ENCODE assay signal across 9 mouse cellular contexts in genomic region chr4:123080791-123081190, GRCm38 (mm10). TPM values are rescaled to one million over a fixed set of nuclear protein-coding genes. Genes with fewer than 3 reads are reported as not detected.
DNase-seq lines count a peak whose midpoint lies in the region; ATAC-seq lines count a peak whose summit lies in the region.
"Had no signal": no experiment of that assay in that cellular context is flagged by ENCODE, and none has a peak within 500 bp of the region (broad histone marks: within the 10 kb centered on the region; RNA-seq: fewer than 3 reads in every experiment).

No protein-coding gene starts in this region.

- ATAC-seq in kidney, embryonic 16.5 days (ENCODE audit: low FRiP score, low TSS enrichment), result no peak
- ATAC-seq in erythroid progenitor cell, adult 5-6 weeks (replicated peaks; ENCODE audit: low FRiP score, poor library complexity, severe bottlenecking), result peak; percentile 79

- WGBS in kidney, embryonic 16.5 days, result 54% methylated on average over 13 of the region's 13 CpGs

- H3K4me1 ChIP-seq in kidney, embryonic 16.5 days (ENCODE audit: insufficient read depth, low read length), result peaks cover 5% of the 10 kb centered on the region

- no peaks in the 10 kb centered on the region for H3K27me3 ChIP-seq in kidney, embryonic 16.5 days (ENCODE audit: insufficient read depth, low read length)

- no peaks in the 10 kb centered on the region for H3K36me3 ChIP-seq in kidney, embryonic 16.5 days (ENCODE audit: insufficient read depth, low read length)

- H3K9ac ChIP-seq in kidney, embryonic 16.5 days (replicated peaks; ENCODE audit: low read length), result no peak overlapping the region

- no peak overlapping the region for H3K4me2 ChIP-seq in kidney, embryonic 16.5 days (replicated peaks; ENCODE audit: low read depth, low read length)

- peak; percentile 16 for DNase-seq in kidney, adult 9 months
- peak; percentile 76 for DNase-seq in lung, postnatal 25 days (ENCODE audit: low spot score)
- peak; percentile 10 for DNase-seq in telencephalon, adult 2 months (ENCODE audit: low read depth, low spot score)
- no peak for DNase-seq in gastrocnemius, adult 8-10 months (ENCODE audit: low spot score in 2 of 2)
- no peak for DNase-seq in thymus, postnatal 0 days (ENCODE audit: low spot score)
- no peak for DNase-seq in thymus, postnatal 36 days

- H3K9me3 ChIP-seq in kidney, embryonic 16.5 days (ENCODE audit: low read length), result peaks cover 4% of the 10 kb centered on the region; the same call in 1 of the 2 replicates

- H3K4me3 ChIP-seq in kidney, embryonic 16.5 days (ENCODE audit: low read length), result no peak overlapping the region
- H3K4me3 ChIP-seq: erythroblast, embryonic 14.5 days had no signal

- no peak overlapping the region for H3K27ac ChIP-seq in kidney, embryonic 16.5 days (ENCODE audit: low read length)

RNA-seq across cellular contexts. Expression of gene Bmp8b, which starts 24.2 kb away (rescaled TPM):
- polyA plus RNA-seq in kidney, embryonic 16.5 days (2015; fragmentation: Nextera tagmentation; extraction: Ambion mirVana), result 0.17 and 0.26 TPM in 2 replicates
- 2.2 and 6.7 TPM in 2 replicates for total RNA-seq in erythroid progenitor cell, adult 5-6 weeks (2015; ENCODE audit: low replicate concordance)
- total RNA-seq in erythroid progenitor cell, adult 5-6 weeks (2017; ENCODE audit: low replicate concordance), result 0.77 TPM in 1 of 2 replicates, not detected in the other
- not detected for total RNA-seq in gastrocnemius, adult 8-10 months (2022)
- polyA plus RNA-seq in thymus, postnatal 0 days (2015; fragmentation: Nextera tagmentation; extraction: Ambion mirVana), result 0.12 and 0.17 TPM in 2 replicates
- polyA plus RNA-seq: erythroblast, embryonic 14.5 days had no signal

RNA-seq across cellular contexts. Expression of gene Oxct2b, which starts 35.3 kb away (rescaled TPM):
- 0.12 TPM in 1 of 2 replicates, not detected in the other for polyA plus RNA-seq in kidney, embryonic 16.5 days (2015; fragmentation: Nextera tagmentation; extraction: Ambion mirVana)
- not detected in 2 replicates for total RNA-seq in erythroid progenitor cell, adult 5-6 weeks (2015; ENCODE audit: low replicate concordance)
- 1.5 TPM in 1 of 2 replicates, not detected in the other for total RNA-seq in erythroid progenitor cell, adult 5-6 weeks (2017; ENCODE audit: low replicate concordance)
- total RNA-seq in gastrocnemius, adult 8-10 months (2022), result not detected
- polyA plus RNA-seq in thymus, postnatal 0 days (2015; fragmentation: Nextera tagmentation; extraction: Ambion mirVana), result 0.09 TPM in 1 of 2 replicates, not detected in the other
- polyA plus RNA-seq: erythroblast, embryonic 14.5 days had no signal

RNA-seq across cellular contexts. Expression of gene Ppie, which starts 59.0 kb away (rescaled TPM):
- 112 TPM in 2 replicates for polyA plus RNA-seq in kidney, embryonic 16.5 days (2015; fragmentation: Nextera tagmentation; extraction: Ambion mirVana)
- 3.8 and 6.5 TPM in 2 replicates for total RNA-seq in erythroid progenitor cell, adult 5-6 weeks (2015; ENCODE audit: low replicate concordance)
- total RNA-seq in erythroid progenitor cell, adult 5-6 weeks (2017; ENCODE audit: low replicate concordance), result 1.7 and 7.4 TPM in 2 replicates
- 10 to 100 TPM; 18.7 to 23.7 (median 19.9) TPM for total RNA-seq in gastrocnemius, adult 8-10 months (2022)
- polyA plus RNA-seq in thymus, postnatal 0 days (2015; fragmentation: Nextera tagmentation; extraction: Ambion mirVana), result 92.1 and 105 TPM in 2 replicates

Comparison
In these comparisons a context has a peak if more than half of its experiments do, and no peak if none do; other contexts are left out.
1. DNase-seq: peak in kidney, adult 9 months (single experiment), lung, postnatal 25 days (single experiment) and telencephalon, adult 2 months (single experiment); none in gastrocnemius, adult 8-10 months (0 of 2), thymus, postnatal 0 days (single experiment) and thymus, postnatal 36 days (0 of 2).